ENCODE assay signal across 35 mouse cellular contexts in the genomic region with DNA sequence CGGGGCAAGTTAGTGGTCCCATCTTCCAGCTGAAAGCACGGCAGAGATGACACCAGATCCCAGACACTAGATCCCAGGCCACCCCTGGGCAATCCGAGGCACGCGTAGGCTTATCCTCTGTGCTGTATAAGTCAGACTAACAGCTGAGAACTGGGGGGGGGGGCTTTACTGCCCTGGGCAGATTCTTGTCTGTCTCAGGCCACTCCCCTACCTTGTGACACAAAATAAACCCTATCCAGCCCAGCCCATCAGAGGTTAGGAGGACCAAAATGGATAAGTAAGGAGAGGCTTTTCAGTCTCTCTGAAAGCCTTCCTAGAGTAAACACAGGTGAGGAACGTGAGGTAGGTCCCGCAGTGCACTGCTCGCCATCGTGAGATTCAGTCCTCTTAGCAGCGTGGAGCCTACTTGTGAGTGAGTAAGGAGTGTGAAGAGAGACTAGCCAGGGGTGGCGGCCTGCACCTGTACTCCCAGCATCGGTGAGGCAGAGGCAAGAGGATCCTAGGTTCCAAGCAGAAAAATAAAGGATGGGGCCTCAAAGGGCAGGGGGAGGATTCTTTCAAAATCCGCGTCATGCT. TPM values are rescaled to one million over a fixed set of nuclear protein-coding genes. Genes with fewer than 3 reads are reported as not detected.
DNase-seq lines count a peak whose midpoint lies in the region; ATAC-seq lines count a peak whose summit lies in the region.
"Had no signal": no experiment of that assay in that cellular context is flagged by ENCODE, and none has a peak within 500 bp of the region (broad histone marks: within the 10 kb centered on the region; RNA-seq: fewer than 3 reads in every experiment).

No protein-coding gene starts in this region.

- H3K27me3 ChIP-seq in hindbrain, embryonic 13.5 days = no peaks in the 10 kb centered on the region
- no peaks in the 10 kb centered on the region for H3K27me3 ChIP-seq in hindbrain, embryonic 12.5 days
- H3K27me3 ChIP-seq in midbrain, embryonic 13.5 days = no peaks in the 10 kb centered on the region
- no peaks in the 10 kb centered on the region for H3K27me3 ChIP-seq in midbrain, embryonic 10.5 days (ENCODE audit: low read depth, poor library complexity, severe bottlenecking)
- H3K27me3 ChIP-seq in embryonic facial prominence, embryonic 15.5 days = no peaks in the 10 kb centered on the region
- no peaks in the 10 kb centered on the region for H3K27me3 ChIP-seq in forebrain, embryonic 14.5 days (replicated peaks; ENCODE audit: control insufficient read depth, insufficient read depth, low read length)
- H3K27me3 ChIP-seq: heart, embryonic 13.5 days; kidney, embryonic 15.5 days; limb, embryonic 12.5 days; liver, embryonic 15.5 days; megakaryocyte, embryonic 14.5 days had no signal

- no peak overlapping the region for H3K4me2 ChIP-seq in hindbrain, embryonic 13.5 days
- H3K4me2 ChIP-seq in hindbrain, embryonic 12.5 days (replicated peaks) = no peak overlapping the region
- no peak overlapping the region for H3K4me2 ChIP-seq in midbrain, embryonic 13.5 days (replicated peaks)
- no peak overlapping the region for H3K4me2 ChIP-seq in embryonic facial prominence, embryonic 15.5 days (replicated peaks)
- H3K4me2 ChIP-seq in forebrain, embryonic 14.5 days (ENCODE audit: low read length) = no peak overlapping the region
- H3K4me2 ChIP-seq: heart, embryonic 13.5 days; kidney, embryonic 15.5 days; limb, embryonic 12.5 days; liver, embryonic 15.5 days had no signal

- 86% methylated on average over 14 of the region's 14 CpGs for WGBS in hindbrain, embryonic 13.5 days
- WGBS in hindbrain, embryonic 12.5 days = 89% methylated on average over 14 of the region's 14 CpGs
- WGBS in midbrain, embryonic 13.5 days = 80% methylated on average over 14 of the region's 14 CpGs
- 89% methylated on average over 14 of the region's 14 CpGs for WGBS in midbrain, embryonic 10.5 days
- 74% methylated on average over 14 of the region's 14 CpGs for WGBS in embryonic facial prominence, embryonic 15.5 days
- 86% methylated on average over 14 of the region's 14 CpGs for WGBS in forebrain, embryonic 14.5 days

- H3K9me3 ChIP-seq in hindbrain, embryonic 13.5 days = no peaks in the 10 kb centered on the region
- no peaks in the 10 kb centered on the region for H3K9me3 ChIP-seq in hindbrain, embryonic 12.5 days (replicated peaks)
- H3K9me3 ChIP-seq in midbrain, embryonic 13.5 days = no peaks in the 10 kb centered on the region
- no peaks in the 10 kb centered on the region for H3K9me3 ChIP-seq in midbrain, embryonic 10.5 days (replicated peaks)
- no peaks in the 10 kb centered on the region for H3K9me3 ChIP-seq in embryonic facial prominence, embryonic 15.5 days (replicated peaks)
- H3K9me3 ChIP-seq in forebrain, embryonic 14.5 days (replicated peaks; ENCODE audit: control insufficient read depth, low read length) = no peaks in the 10 kb centered on the region
- H3K9me3 ChIP-seq: heart, embryonic 13.5 days; kidney, embryonic 15.5 days; limb, embryonic 12.5 days; liver, embryonic 15.5 days; megakaryocyte, embryonic 14.5 days had no signal

- DNase-seq in midbrain, embryonic 10.5 days (ENCODE audit: low spot score) = no peak
- DNase-seq in forebrain, embryonic 14.5 days (ENCODE audit: low spot score) = no peak
- no peak for DNase-seq in gastrocnemius, postnatal 10 days
- DNase-seq: adrenal gland, postnatal 25 days; B cell, adult 2 months; cerebellum, adult 11-12 months; cerebellum, postnatal 10 days; heart, postnatal 10 days; kidney, adult 18-20 months; kidney, postnatal 25 days; right cerebral cortex, postnatal 25 days; thymus, adult 18-20 months; thymus, postnatal 25 days had no signal

- no peak overlapping the region for H3K4me3 ChIP-seq in hindbrain, embryonic 13.5 days
- no peak overlapping the region for H3K4me3 ChIP-seq in hindbrain, embryonic 12.5 days
- H3K4me3 ChIP-seq in midbrain, embryonic 13.5 days (replicated peaks) = no peak overlapping the region
- H3K4me3 ChIP-seq in midbrain, embryonic 10.5 days = no peak overlapping the region
- H3K4me3 ChIP-seq in embryonic facial prominence, embryonic 15.5 days (replicated peaks) = no peak overlapping the region
- H3K4me3 ChIP-seq in forebrain, embryonic 14.5 days (ENCODE audit: low read depth, low read length) = no peak overlapping the region
- H3K4me3 ChIP-seq: heart, embryonic 13.5 days; kidney, embryonic 15.5 days; left cerebral cortex, adult 2 months; limb, embryonic 12.5 days; liver, embryonic 15.5 days; megakaryocyte, embryonic 14.5 days had no signal

- no peak for ATAC-seq in hindbrain, embryonic 13.5 days (ENCODE audit: low FRiP score)
- ATAC-seq in hindbrain, embryonic 12.5 days (ENCODE audit: low FRiP score) = no peak
- no peak for ATAC-seq in midbrain, embryonic 13.5 days
- 0 out of 2 replicates have a peak, but pooled peaks have one; percentile 45 for ATAC-seq in embryonic facial prominence, embryonic 15.5 days (ENCODE audit: insufficient number of reproducible peaks, low FRiP score, low TSS enrichment, low read depth)
- no peak for ATAC-seq in forebrain, embryonic 14.5 days
- ATAC-seq: hindbrain, embryonic 16.5 days had no signal

- peaks cover 89% of the 10 kb centered on the region for H3K36me3 ChIP-seq in hindbrain, embryonic 13.5 days
- peaks cover 86% of the 10 kb centered on the region for H3K36me3 ChIP-seq in hindbrain, embryonic 12.5 days
- H3K36me3 ChIP-seq in midbrain, embryonic 13.5 days = peaks cover 90% of the 10 kb centered on the region
- peaks cover 100% of the 10 kb centered on the region for H3K36me3 ChIP-seq in midbrain, embryonic 10.5 days
- peaks cover 84% of the 10 kb centered on the region for H3K36me3 ChIP-seq in embryonic facial prominence, embryonic 15.5 days
- peaks cover 87% of the 10 kb centered on the region for H3K36me3 ChIP-seq in forebrain, embryonic 14.5 days (ENCODE audit: control insufficient read depth, insufficient read depth, low read length)

- H3K27ac ChIP-seq in hindbrain, embryonic 13.5 days = peak overlapping the region; percentile 44; the same call in 1 of the 2 replicates
- H3K27ac ChIP-seq in hindbrain, embryonic 12.5 days = no peak overlapping the region
- peak overlapping the region; percentile 19; the same call in 1 of the 2 replicates for H3K27ac ChIP-seq in midbrain, embryonic 13.5 days
- no peak overlapping the region for H3K27ac ChIP-seq in midbrain, embryonic 10.5 days (replicated peaks)
- H3K27ac ChIP-seq in embryonic facial prominence, embryonic 15.5 days (replicated peaks) = no peak overlapping the region
- 0 out of 2 replicates have a peak overlapping the region, but pooled peaks have one; percentile 48 for H3K27ac ChIP-seq in forebrain, embryonic 14.5 days (ENCODE audit: low read depth, low read length)
- H3K27ac ChIP-seq: heart, embryonic 13.5 days; kidney, embryonic 15.5 days; left cerebral cortex, adult 2 months; limb, embryonic 12.5 days; liver, embryonic 15.5 days had no signal

- H3K4me1 ChIP-seq in hindbrain, embryonic 13.5 days (replicated peaks) = peaks cover 45% of the 10 kb centered on the region
- H3K4me1 ChIP-seq in hindbrain, embryonic 12.5 days = no peaks in the 10 kb centered on the region
- H3K4me1 ChIP-seq in midbrain, embryonic 13.5 days (replicated peaks) = peaks cover 24% of the 10 kb centered on the region
- H3K4me1 ChIP-seq in midbrain, embryonic 10.5 days = peaks cover 7% of the 10 kb centered on the region; the same call in 1 of the 2 replicates
- H3K4me1 ChIP-seq in embryonic facial prominence, embryonic 15.5 days = 0 out of 2 replicates have a peak, but pooled peaks cover 10% of the 10 kb centered on the region
- H3K4me1 ChIP-seq in forebrain, embryonic 14.5 days (ENCODE audit: control insufficient read depth, insufficient read depth, low read length) = peaks cover 9% of the 10 kb centered on the region
- H3K4me1 ChIP-seq: liver, embryonic 15.5 days had no signal

- H3K9ac ChIP-seq in hindbrain, embryonic 13.5 days = no peak overlapping the region
- H3K9ac ChIP-seq in hindbrain, embryonic 12.5 days = no peak overlapping the region
- H3K9ac ChIP-seq in midbrain, embryonic 13.5 days (replicated peaks) = 0 out of 2 replicates have a peak overlapping the region, but pooled peaks have one; percentile 8
- no peak overlapping the region for H3K9ac ChIP-seq in embryonic facial prominence, embryonic 15.5 days
- no peak overlapping the region for H3K9ac ChIP-seq in forebrain, embryonic 14.5 days (ENCODE audit: low read length)
- H3K9ac ChIP-seq: heart, embryonic 13.5 days; kidney, embryonic 15.5 days; limb, embryonic 12.5 days; liver, embryonic 15.5 days had no signal

RNA-seq across cellular contexts. Expression of a gene that starts 30.9 kb away (rescaled TPM):
- polyA plus RNA-seq in hindbrain, embryonic 13.5 days (2015; fragmentation: Nextera tagmentation; extraction: Ambion mirVana) = 0.48 and 1.1 TPM in 2 replicates
- polyA plus RNA-seq in hindbrain, embryonic 12.5 days (2016; fragmentation: Nextera tagmentation; extraction: Ambion mirVana) = 0.46 and 2.8 TPM in 2 replicates
- polyA plus RNA-seq in midbrain, embryonic 13.5 days (2015; fragmentation: Nextera tagmentation; extraction: Ambion mirVana) = 1.6 and 3.4 TPM in 2 replicates
- 0.42 and 1.1 TPM in 2 replicates for polyA plus RNA-seq in midbrain, embryonic 10.5 days (2016; fragmentation: Nextera tagmentation; extraction: Ambion mirVana)
- not detected in 2 replicates for polyA plus RNA-seq in embryonic facial prominence, embryonic 15.5 days (2015; fragmentation: Nextera tagmentation; extraction: Ambion mirVana)
- polyA plus RNA-seq in forebrain, embryonic 14.5 days (2014; fragmentation: Nextera tagmentation; extraction: Ambion mirVana) = 1.1 and 2.5 TPM in 2 replicates
- not detected for total RNA-seq in gastrocnemius, postnatal 10 days (2021)
- total RNA-seq: adrenal gland, adult 18-20 months; adrenal gland, postnatal 25 days; common myeloid progenitor, adult 5-6 weeks; gastrocnemius, adult 8-10 months; heart, adult 8-10 months; heart, postnatal 10 days; hematopoietic stem cell, adult 5-6 weeks; layer of hippocampus, adult 18-20 months; layer of hippocampus, postnatal 14 days; left cerebral cortex, adult 2 months; left cerebral cortex, postnatal 25 days; liver, adult 2 months; monocyte, adult 5-6 weeks had no signal
- polyA plus RNA-seq: heart, embryonic 13.5 days; limb, embryonic 12.5 days; liver, adult 2 months; neural tube, embryonic 14.5 days had no signal

RNA-seq across cellular contexts. Expression of a gene that starts 37.1 kb away (rescaled TPM):
- 0.43 and 0.58 TPM in 2 replicates for polyA plus RNA-seq in hindbrain, embryonic 13.5 days (2015; fragmentation: Nextera tagmentation; extraction: Ambion mirVana)
- 0.62 and 0.68 TPM in 2 replicates for polyA plus RNA-seq in hindbrain, embryonic 12.5 days (2016; fragmentation: Nextera tagmentation; extraction: Ambion mirVana)
- 0.43 and 0.52 TPM in 2 replicates for polyA plus RNA-seq in midbrain, embryonic 13.5 days (2015; fragmentation: Nextera tagmentation; extraction: Ambion mirVana)
- polyA plus RNA-seq in midbrain, embryonic 10.5 days (2016; fragmentation: Nextera tagmentation; extraction: Ambion mirVana) = 0.73 and 0.86 TPM in 2 replicates
- polyA plus RNA-seq in embryonic facial prominence, embryonic 15.5 days (2015; fragmentation: Nextera tagmentation; extraction: Ambion mirVana) = 0.69 and 0.77 TPM in 2 replicates
- 0.13 and 0.37 TPM in 2 replicates for polyA plus RNA-seq in forebrain, embryonic 14.5 days (2014; fragmentation: Nextera tagmentation; extraction: Ambion mirVana)
- total RNA-seq in gastrocnemius, postnatal 10 days (2021) = under 1 TPM; 0.18 to 0.47 TPM
- total RNA-seq: monocyte, adult 5-6 weeks had no signal

RNA-seq across cellular contexts. Expression of a gene that starts 37.6 kb away (rescaled TPM):
- polyA plus RNA-seq in hindbrain, embryonic 13.5 days (2015; fragmentation: Nextera tagmentation; extraction: Ambion mirVana) = 203 and 208 TPM in 2 replicates
- 224 and 239 TPM in 2 replicates for polyA plus RNA-seq in hindbrain, embryonic 12.5 days (2016; fragmentation: Nextera tagmentation; extraction: Ambion mirVana)
- 202 and 211 TPM in 2 replicates for polyA plus RNA-seq in midbrain, embryonic 13.5 days (2015; fragmentation: Nextera tagmentation; extraction: Ambion mirVana)
- polyA plus RNA-seq in midbrain, embryonic 10.5 days (2016; fragmentation: Nextera tagmentation; extraction: Ambion mirVana) = 279 and 285 TPM in 2 replicates
- polyA plus RNA-seq in embryonic facial prominence, embryonic 15.5 days (2015; fragmentation: Nextera tagmentation; extraction: Ambion mirVana) = 303 and 311 TPM in 2 replicates
- 163 and 183 TPM in 2 replicates for polyA plus RNA-seq in forebrain, embryonic 14.5 days (2014; fragmentation: Nextera tagmentation; extraction: Ambion mirVana)
- total RNA-seq in gastrocnemius, postnatal 10 days (2021) = 100 to 1,000 TPM in 1 of 2 experiments, 10 to 100 TPM in 1; 97.2 to 114 TPM

RNA-seq across cellular contexts. Expression of a gene that starts 50.9 kb away (rescaled TPM):
- polyA plus RNA-seq in hindbrain, embryonic 13.5 days (2015; fragmentation: Nextera tagmentation; extraction: Ambion mirVana) = 91.7 and 95.8 TPM in 2 replicates
- polyA plus RNA-seq in hindbrain, embryonic 12.5 days (2016; fragmentation: Nextera tagmentation; extraction: Ambion mirVana) = 72.4 and 73.9 TPM in 2 replicates
- 88.1 and 91.0 TPM in 2 replicates for polyA plus RNA-seq in midbrain, embryonic 13.5 days (2015; fragmentation: Nextera tagmentation; extraction: Ambion mirVana)
- polyA plus RNA-seq in midbrain, embryonic 10.5 days (2016; fragmentation: Nextera tagmentation; extraction: Ambion mirVana) = 68.8 and 75.6 TPM in 2 replicates
- polyA plus RNA-seq in embryonic facial prominence, embryonic 15.5 days (2015; fragmentation: Nextera tagmentation; extraction: Ambion mirVana) = 89.8 and 92.3 TPM in 2 replicates
- 72.7 and 78.5 TPM in 2 replicates for polyA plus RNA-seq in forebrain, embryonic 14.5 days (2014; fragmentation: Nextera tagmentation; extraction: Ambion mirVana)
- total RNA-seq in gastrocnemius, postnatal 10 days (2021) = 10 to 100 TPM; 30.1 to 32.2 TPM

Comparison
In these comparisons a context has a peak if more than half of its experiments do, and no peak if none do; other contexts are left out.
1. H3K27ac ChIP-seq: peak in hindbrain, embryonic 13.5 days (single experiment), midbrain, embryonic 13.5 days (single experiment) and forebrain, embryonic 14.5 days (single experiment); none in hindbrain, embryonic 12.5 days (single experiment), midbrain, embryonic 10.5 days (single experiment) and embryonic facial prominence, embryonic 15.5 days (single experiment).